In genomic region chr7:83584639-83585471, GRCm38 (mm10) we compare ENCODE assay signal across 9 mouse cellular contexts. TPM values are rescaled to one million over a fixed set of nuclear protein-coding genes. Genes with fewer than 3 reads are reported as not detected.
DNase-seq lines count a peak whose midpoint lies in the region; ATAC-seq lines count a peak whose summit lies in the region.
"Had no signal": no experiment of that assay in that cellular context is flagged by ENCODE, and none has a peak within 500 bp of the region (broad histone marks: within the 10 kb centered on the region; RNA-seq: fewer than 3 reads in every experiment).

Gene Tmc3 (plus strand): TSS chr7:83584927.

- no peak within 1 kb of the TSS for H3K4me2 ChIP-seq in forebrain, embryonic 13.5 days
- H3K4me2 ChIP-seq in forebrain, embryonic 12.5 days, result no peak within 1 kb of the TSS
- H3K4me2 ChIP-seq in forebrain, embryonic 16.5 days (ENCODE audit: low read length), result no peak within 1 kb of the TSS
- H3K4me2 ChIP-seq in hindbrain, embryonic 13.5 days, result no peak within 1 kb of the TSS
- H3K4me2 ChIP-seq in midbrain, embryonic 14.5 days (ENCODE audit: low read length), result no peak within 1 kb of the TSS

- peak within 1 kb of the TSS; percentile 16; the same call in 1 of the 2 replicates for H3K27ac ChIP-seq in forebrain, embryonic 13.5 days
- H3K27ac ChIP-seq in forebrain, embryonic 12.5 days, result no peak within 1 kb of the TSS
- peak within 1 kb of the TSS; percentile 31 for H3K27ac ChIP-seq in forebrain, embryonic 16.5 days (ENCODE audit: low read length)
- H3K27ac ChIP-seq in hindbrain, embryonic 13.5 days, result no peak within 1 kb of the TSS
- no peak within 1 kb of the TSS for H3K27ac ChIP-seq in midbrain, embryonic 14.5 days (replicated peaks; ENCODE audit: low read depth, low read length)

- 64% methylated on average over 11 of the region's 11 CpGs for WGBS in forebrain, embryonic 13.5 days
- 62% methylated on average over 11 of the region's 11 CpGs for WGBS in forebrain, embryonic 12.5 days
- 49% methylated on average over 11 of the region's 11 CpGs for WGBS in forebrain, embryonic 16.5 days
- 45% methylated on average over 11 of the region's 11 CpGs for WGBS in hindbrain, embryonic 13.5 days
- 54% methylated on average over 11 of the region's 11 CpGs for WGBS in midbrain, embryonic 14.5 days

- H3K9me3 ChIP-seq in forebrain, embryonic 13.5 days (replicated peaks), result no peaks in the 10 kb centered on the region
- no peaks in the 10 kb centered on the region for H3K9me3 ChIP-seq in forebrain, embryonic 12.5 days
- no peaks in the 10 kb centered on the region for H3K9me3 ChIP-seq in forebrain, embryonic 16.5 days (ENCODE audit: control insufficient read depth, low read length)
- no peaks in the 10 kb centered on the region for H3K9me3 ChIP-seq in hindbrain, embryonic 13.5 days
- H3K9me3 ChIP-seq in midbrain, embryonic 14.5 days (ENCODE audit: control insufficient read depth, low read length), result no peaks in the 10 kb centered on the region

- no peak within 1 kb of the TSS for H3K4me3 ChIP-seq in forebrain, embryonic 13.5 days
- H3K4me3 ChIP-seq in forebrain, embryonic 12.5 days (replicated peaks), result no peak within 1 kb of the TSS
- H3K4me3 ChIP-seq in forebrain, embryonic 16.5 days (replicated peaks; ENCODE audit: low read length), result no peak within 1 kb of the TSS
- H3K4me3 ChIP-seq in hindbrain, embryonic 13.5 days, result no peak within 1 kb of the TSS
- no peak within 1 kb of the TSS for H3K4me3 ChIP-seq in midbrain, embryonic 14.5 days (replicated peaks; ENCODE audit: low read depth, low read length)

- H3K9ac ChIP-seq in forebrain, embryonic 13.5 days, result no peak within 1 kb of the TSS
- no peak within 1 kb of the TSS for H3K9ac ChIP-seq in forebrain, embryonic 12.5 days
- H3K9ac ChIP-seq in forebrain, embryonic 16.5 days (replicated peaks; ENCODE audit: low read depth, low read length), result no peak within 1 kb of the TSS
- no peak within 1 kb of the TSS for H3K9ac ChIP-seq in hindbrain, embryonic 13.5 days
- H3K9ac ChIP-seq in midbrain, embryonic 14.5 days (replicated peaks; ENCODE audit: low read length), result no peak within 1 kb of the TSS

- no peaks in the 10 kb centered on the region for H3K36me3 ChIP-seq in forebrain, embryonic 13.5 days (ENCODE audit: poor library complexity, severe bottlenecking)
- H3K36me3 ChIP-seq in forebrain, embryonic 12.5 days (replicated peaks), result no peaks in the 10 kb centered on the region
- no peaks in the 10 kb centered on the region for H3K36me3 ChIP-seq in forebrain, embryonic 16.5 days (ENCODE audit: control insufficient read depth, insufficient read depth)
- H3K36me3 ChIP-seq in hindbrain, embryonic 13.5 days, result no peaks in the 10 kb centered on the region
- no peaks in the 10 kb centered on the region for H3K36me3 ChIP-seq in midbrain, embryonic 14.5 days (ENCODE audit: control insufficient read depth, insufficient read depth, low read length)

- peak; percentile 95 for DNase-seq in brain, adult 2 months (ENCODE audit: low read depth, low spot score)
- DNase-seq in left cerebral cortex, adult 11 months (ENCODE audit: low spot score), result peak; percentile 29
- DNase-seq in midbrain, embryonic 14.5 days, result peak; percentile 28
- DNase-seq in yolk sac, embryonic 10.5 days (ENCODE audit: low spot score), result no peak

- peak; percentile 55; the same call in 1 of the 2 replicates for ATAC-seq in forebrain, embryonic 13.5 days
- ATAC-seq in forebrain, embryonic 12.5 days (ENCODE audit: low FRiP score), result no peak
- peak; percentile 80 for ATAC-seq in forebrain, embryonic 16.5 days
- ATAC-seq in hindbrain, embryonic 13.5 days (ENCODE audit: low FRiP score), result peak; percentile 52; the same call in 1 of the 2 replicates
- ATAC-seq in midbrain, embryonic 14.5 days (ENCODE audit: low FRiP score, low TSS enrichment), result no peak

- H3K4me1 ChIP-seq in forebrain, embryonic 13.5 days, result peaks cover 6% of the 10 kb centered on the region; the same call in 1 of the 2 replicates
- 0 out of 2 replicates have a peak, but pooled peaks cover 5% of the 10 kb centered on the region for H3K4me1 ChIP-seq in forebrain, embryonic 12.5 days
- H3K4me1 ChIP-seq in forebrain, embryonic 16.5 days (replicated peaks; ENCODE audit: control insufficient read depth, insufficient read depth, low read length), result peaks cover 8% of the 10 kb centered on the region
- peaks cover 13% of the 10 kb centered on the region for H3K4me1 ChIP-seq in hindbrain, embryonic 13.5 days (replicated peaks)
- H3K4me1 ChIP-seq in midbrain, embryonic 14.5 days (ENCODE audit: control insufficient read depth, insufficient read depth, low read length), result no peaks in the 10 kb centered on the region; the same call in 1 of the 2 replicates

- H3K27me3 ChIP-seq in forebrain, embryonic 13.5 days, result no peaks in the 10 kb centered on the region
- H3K27me3 ChIP-seq in forebrain, embryonic 12.5 days, result no peaks in the 10 kb centered on the region
- H3K27me3 ChIP-seq in forebrain, embryonic 16.5 days (replicated peaks; ENCODE audit: control insufficient read depth, insufficient read depth, low read length), result no peaks in the 10 kb centered on the region
- H3K27me3 ChIP-seq in hindbrain, embryonic 13.5 days, result no peaks in the 10 kb centered on the region
- no peaks in the 10 kb centered on the region for H3K27me3 ChIP-seq in midbrain, embryonic 14.5 days (ENCODE audit: control insufficient read depth, insufficient read depth, low read length)

RNA-seq across cellular contexts. Expression of gene Tmc3, which starts in this region (rescaled TPM):
- 0.08 and 0.11 TPM in 2 replicates for polyA plus RNA-seq in forebrain, embryonic 13.5 days (2015; fragmentation: Nextera tagmentation; extraction: Ambion mirVana)
- 0.14 and 0.26 TPM in 2 replicates for polyA plus RNA-seq in forebrain, embryonic 12.5 days (2016; fragmentation: Nextera tagmentation; extraction: Ambion mirVana)
- polyA plus RNA-seq in forebrain, embryonic 16.5 days (2015; fragmentation: Nextera tagmentation; extraction: Ambion mirVana), result 0.22 and 0.23 TPM in 2 replicates
- polyA plus RNA-seq in hindbrain, embryonic 13.5 days (2015; fragmentation: Nextera tagmentation; extraction: Ambion mirVana), result 0.21 and 0.39 TPM in 2 replicates
- 0.16 and 0.25 TPM in 2 replicates for polyA plus RNA-seq in midbrain, embryonic 14.5 days (2014; fragmentation: Nextera tagmentation; extraction: Ambion mirVana)
- polyA plus RNA-seq: C2C12 had no signal

Comparison
In these comparisons a context has a peak if more than half of its experiments do, and no peak if none do; other contexts are left out.
1. Peak in ATAC-seq and H3K27ac ChIP-seq in forebrain, embryonic 13.5 days; RNA of the gene not detected or under 1 TPM.
2. Peak in ATAC-seq and H3K27ac ChIP-seq in forebrain, embryonic 16.5 days; RNA of the gene not detected or under 1 TPM.
3. Peak in ATAC-seq in hindbrain, embryonic 13.5 days; RNA of the gene not detected or under 1 TPM.
4. Peak in DNase-seq in midbrain, embryonic 14.5 days; RNA of the gene not detected or under 1 TPM.